Comparison of ENCODE assay signal across 17 mouse cellular contexts in genomic region chr3:51002662-51003061, GRCm38 (mm10).
A peak's percentile ranks its signal among the peaks of the same experiment; 100 is the strongest.
DNase-seq lines count a peak whose midpoint lies in the region; ATAC-seq and TF ChIP-seq lines count a peak whose summit lies in the region.
"Had no signal": no experiment of that assay in that cellular context is flagged by ENCODE, and none has a peak within 500 bp of the region (broad histone marks: within the 10 kb centered on the region; RNA-seq: fewer than 3 reads in every experiment).

No protein-coding gene starts in this region.

- no peak for ATAC-seq in midbrain, postnatal 0 days (ENCODE audit: low FRiP score)
- 0 out of 2 replicates have a peak, but pooled peaks have one; percentile 19 for ATAC-seq in hindbrain, embryonic 12.5 days (ENCODE audit: low FRiP score)
- no peak; the same call in 1 of the 2 replicates for ATAC-seq in midbrain, embryonic 16.5 days
- ATAC-seq in erythroblast, adult 5-6 weeks (replicated peaks; ENCODE audit: low FRiP score, poor library complexity, severe bottlenecking) = no peak
- ATAC-seq: intestine, embryonic 15.5 days had no signal

- peak overlapping the region; percentile 68 for H3K27ac ChIP-seq in midbrain, embryonic 10.5 days (replicated peaks)
- H3K27ac ChIP-seq in midbrain, postnatal 0 days (ENCODE audit: low read depth, low read length) = no peak overlapping the region
- no peak overlapping the region for H3K27ac ChIP-seq in hindbrain, embryonic 12.5 days
- peak overlapping the region; percentile 26 for H3K27ac ChIP-seq in midbrain, embryonic 16.5 days (ENCODE audit: low read length)
- H3K27ac ChIP-seq: embryonic facial prominence, embryonic 13.5 days; intestine, embryonic 15.5 days; kidney, embryonic 15.5 days had no signal

- no peak overlapping the region for H3K4me3 ChIP-seq in midbrain, embryonic 10.5 days
- H3K4me3 ChIP-seq in midbrain, postnatal 0 days (ENCODE audit: low read depth, low read length) = no peak overlapping the region
- no peak overlapping the region for H3K4me3 ChIP-seq in hindbrain, embryonic 12.5 days
- no peak overlapping the region for H3K4me3 ChIP-seq in midbrain, embryonic 16.5 days (ENCODE audit: low read depth, low read length)
- H3K4me3 ChIP-seq: embryonic facial prominence, embryonic 13.5 days; heart, embryonic 12.5 days; intestine, embryonic 15.5 days; kidney, embryonic 15.5 days had no signal

- H3K9me3 ChIP-seq in midbrain, embryonic 10.5 days (replicated peaks) = no peaks in the 10 kb centered on the region
- no peaks in the 10 kb centered on the region for H3K9me3 ChIP-seq in midbrain, postnatal 0 days (ENCODE audit: low read length)
- H3K9me3 ChIP-seq in hindbrain, embryonic 12.5 days (replicated peaks) = no peaks in the 10 kb centered on the region
- H3K9me3 ChIP-seq in midbrain, embryonic 16.5 days (replicated peaks; ENCODE audit: control insufficient read depth, low read length, poor library complexity, severe bottlenecking) = no peaks in the 10 kb centered on the region
- H3K9me3 ChIP-seq: embryonic facial prominence, embryonic 13.5 days; heart, embryonic 12.5 days; intestine, embryonic 15.5 days; kidney, embryonic 15.5 days had no signal

- no peak overlapping the region for H3K9ac ChIP-seq in midbrain, postnatal 0 days (replicated peaks; ENCODE audit: low read length, poor library complexity, severe bottlenecking)
- H3K9ac ChIP-seq in hindbrain, embryonic 12.5 days = no peak overlapping the region
- H3K9ac ChIP-seq in midbrain, embryonic 16.5 days (ENCODE audit: low read depth, low read length) = no peak overlapping the region
- H3K9ac ChIP-seq: embryonic facial prominence, embryonic 13.5 days; heart, embryonic 12.5 days; intestine, embryonic 15.5 days; kidney, embryonic 15.5 days; lung, embryonic 14.5 days had no signal

- H3K27me3 ChIP-seq in midbrain, embryonic 10.5 days (ENCODE audit: low read depth, poor library complexity, severe bottlenecking) = no peaks in the 10 kb centered on the region
- H3K27me3 ChIP-seq in midbrain, postnatal 0 days (ENCODE audit: insufficient read depth, low read length) = no peaks in the 10 kb centered on the region
- no peaks in the 10 kb centered on the region for H3K27me3 ChIP-seq in hindbrain, embryonic 12.5 days
- no peaks in the 10 kb centered on the region for H3K27me3 ChIP-seq in midbrain, embryonic 16.5 days (ENCODE audit: control insufficient read depth, insufficient read depth, low read depth, low read length)
- H3K27me3 ChIP-seq: embryonic facial prominence, embryonic 13.5 days; heart, embryonic 12.5 days; intestine, embryonic 15.5 days; kidney, embryonic 15.5 days had no signal

- 53% methylated on average over 6 of the region's 6 CpGs for WGBS in midbrain, embryonic 10.5 days
- 39% methylated on average over 6 of the region's 6 CpGs for WGBS in midbrain, postnatal 0 days
- WGBS in hindbrain, embryonic 12.5 days = 56% methylated on average over 6 of the region's 6 CpGs
- 35% methylated on average over 6 of the region's 6 CpGs for WGBS in midbrain, embryonic 16.5 days

- no peak overlapping the region for H3K4me2 ChIP-seq in midbrain, postnatal 0 days (ENCODE audit: low read depth, low read length, poor library complexity, severe bottlenecking)
- no peak overlapping the region for H3K4me2 ChIP-seq in hindbrain, embryonic 12.5 days (replicated peaks)
- no peak overlapping the region for H3K4me2 ChIP-seq in midbrain, embryonic 16.5 days (ENCODE audit: low read length)
- H3K4me2 ChIP-seq: embryonic facial prominence, embryonic 13.5 days; heart, embryonic 12.5 days; intestine, embryonic 15.5 days; kidney, embryonic 15.5 days; liver, embryonic 11.5 days; lung, embryonic 14.5 days had no signal

- no peak for TF ChIP-seq CTCF in midbrain, postnatal 0 days (IDR thresholded peaks at IDR 0.05)

- no peaks in the 10 kb centered on the region for H3K36me3 ChIP-seq in midbrain, embryonic 10.5 days
- no peaks in the 10 kb centered on the region for H3K36me3 ChIP-seq in midbrain, postnatal 0 days (ENCODE audit: insufficient read depth, low read length)
- no peaks in the 10 kb centered on the region for H3K36me3 ChIP-seq in hindbrain, embryonic 12.5 days
- H3K36me3 ChIP-seq in midbrain, embryonic 16.5 days (ENCODE audit: control insufficient read depth, insufficient read depth, low read length) = no peaks in the 10 kb centered on the region
- H3K36me3 ChIP-seq: embryonic facial prominence, embryonic 13.5 days; heart, embryonic 12.5 days; intestine, embryonic 15.5 days; kidney, embryonic 15.5 days had no signal

- DNase-seq in embryo, embryonic 11 days = peak; percentile 22
- DNase-seq in embryo, embryonic 10 days (ENCODE audit: low spot score) = no peak
- DNase-seq in midbrain, embryonic 10.5 days (ENCODE audit: low spot score) = no peak
- DNase-seq in midbrain, postnatal 0 days (ENCODE audit: low spot score) = no peak
- DNase-seq in T-cell, adult 2 months (ENCODE audit: low spot score) = no peak
- DNase-seq: adrenal gland, postnatal 25 days; cerebellum, adult 9-11 months; lung, embryonic 14.5 days; thymus, postnatal 25 days had no signal

- peaks cover 21% of the 10 kb centered on the region for H3K4me1 ChIP-seq in midbrain, embryonic 10.5 days
- H3K4me1 ChIP-seq in midbrain, postnatal 0 days (ENCODE audit: insufficient read depth, low read length) = peaks cover 3% of the 10 kb centered on the region; the same call in 1 of the 2 replicates
- no peaks in the 10 kb centered on the region; the same call in 1 of the 2 replicates for H3K4me1 ChIP-seq in hindbrain, embryonic 12.5 days
- peaks cover 4% of the 10 kb centered on the region; the same call in 1 of the 2 replicates for H3K4me1 ChIP-seq in midbrain, embryonic 16.5 days (ENCODE audit: control insufficient read depth, insufficient read depth, low read length)
- H3K4me1 ChIP-seq: heart, embryonic 12.5 days; intestine, embryonic 15.5 days; kidney, embryonic 15.5 days had no signal

Comparison
In these comparisons a context has a peak if more than half of its experiments do, and no peak if none do; other contexts are left out.
1. H3K27ac ChIP-seq: peak in midbrain, embryonic 10.5 days (single experiment) and midbrain, embryonic 16.5 days (single experiment); none in midbrain, postnatal 0 days (single experiment) and hindbrain, embryonic 12.5 days (single experiment).